Mouse (Mus musculus) hindbrain, embryonic 12.5 days (tissue): ENCODE data around the gene 9930021J03Rik. TPM values are rescaled to one million over a fixed set of nuclear protein-coding genes. Genes with fewer than 3 reads are reported as not detected.

Experiments
- ATAC-seq: fragments of 200-750 bp; cut with Nextera tagmentation; 2 replicates; pipeline ENCODE4 v1.8.0; 2017; ENCODE audit warnings: moderate TSS enrichment; ENCODE audit not compliant: low FRiP score
- H3K27ac ChIP-seq: fragments of 300-500 bp; sonication (generic); 2 replicates; pipeline ENCODE4 v1.5.1; 2016; ENCODE audit warnings: mild to moderate bottlenecking
- H3K27me3 ChIP-seq: fragments of 300-500 bp; sonication (generic); 2 replicates; pipeline ENCODE4 v1.6.1; 2016; ENCODE audit warnings: mild to moderate bottlenecking
- H3K36me3 ChIP-seq: fragments of 300-500 bp; sonication (generic); 2 replicates; pipeline ENCODE4 v1.6.1; 2016; ENCODE audit warnings: mild to moderate bottlenecking
- H3K4me1 ChIP-seq: fragments of 300-500 bp; sonication (generic); 2 replicates; pipeline ENCODE4 v1.6.1; 2016
- H3K4me2 ChIP-seq: fragments of 300-500 bp; sonication (generic); replicated peaks from 2 replicates; pipeline ENCODE4 v1.6.1; 2016; ENCODE audit warnings: mild to moderate bottlenecking
- H3K4me3 ChIP-seq: fragments of 300-500 bp; sonication (generic); 2 replicates; pipeline ENCODE4 v1.5.1; 2016; ENCODE audit warnings: mild to moderate bottlenecking
- H3K9ac ChIP-seq: fragments of 300-500 bp; sonication (generic); 2 replicates; pipeline ENCODE4 v1.6.1; 2016; ENCODE audit warnings: mild to moderate bottlenecking, moderate library complexity
- H3K9me3 ChIP-seq: fragments of 300-500 bp; sonication (generic); replicated peaks from 2 replicates; pipeline ENCODE4 v1.6.1; 2016; ENCODE audit warnings: mild to moderate bottlenecking
- WGBS: fragments of 180-500 bp; shearing (Covaris S2); methylation state at CpG from one replicate; pipeline ENCODE4 v1.1.7; 2016; 5-methylcytosine and 5-hydroxymethylcytosine counted together
- polyA plus RNA-seq: library from polyadenylated mRNA; unstranded; fragments of >200 nt; fragmentation: Nextera tagmentation; extraction: Ambion mirVana; gene quantifications from 2 replicates; pipeline ENCODE4 v1.2.1, GENCODE M21; 2016

Gene 9930021J03Rik
- polyA plus RNA-seq, 1 experiment from 2014 or later, result 8.3 TPM

DNA sequence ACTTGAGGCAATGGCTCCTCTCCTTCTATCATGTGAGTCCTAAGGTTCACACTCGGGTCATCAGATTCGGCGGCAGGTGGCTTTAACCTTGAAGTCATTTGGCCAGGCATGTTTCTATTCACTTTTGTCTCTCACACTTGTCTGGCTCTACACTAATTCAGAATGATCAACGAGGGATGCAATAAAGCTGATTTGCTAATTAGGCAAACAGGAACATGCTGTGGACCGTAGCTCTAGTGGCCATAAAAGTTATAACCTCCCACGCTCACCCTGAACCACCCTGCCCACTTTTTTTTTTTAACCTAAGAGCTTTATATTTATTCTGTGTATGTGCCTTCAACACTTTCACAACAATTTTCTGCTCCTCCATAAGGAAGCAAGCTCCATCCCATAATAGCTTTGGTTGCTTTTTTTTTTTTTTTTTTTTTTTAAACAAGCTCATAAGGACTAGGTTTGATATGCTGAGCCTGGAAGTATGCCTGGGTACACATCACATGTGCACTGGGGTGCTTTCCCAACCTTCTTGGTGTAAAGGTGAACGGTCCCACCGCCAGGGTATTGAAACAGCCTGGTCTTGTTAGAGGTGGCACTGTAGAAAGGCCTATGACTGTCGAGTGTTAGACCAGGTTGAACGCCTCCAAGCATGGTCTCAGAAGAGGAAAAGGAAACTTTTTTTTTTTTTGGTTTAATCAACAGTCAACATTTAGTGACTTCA lies 129.2 kb downstream of the 9930021J03Rik start:
- no peak for ATAC-seq
- 85% methylated on average over 10 of the region's 10 CpGs for WGBS
- H3K9me3 ChIP-seq, result no peaks in the 10 kb centered on the region

DNA sequence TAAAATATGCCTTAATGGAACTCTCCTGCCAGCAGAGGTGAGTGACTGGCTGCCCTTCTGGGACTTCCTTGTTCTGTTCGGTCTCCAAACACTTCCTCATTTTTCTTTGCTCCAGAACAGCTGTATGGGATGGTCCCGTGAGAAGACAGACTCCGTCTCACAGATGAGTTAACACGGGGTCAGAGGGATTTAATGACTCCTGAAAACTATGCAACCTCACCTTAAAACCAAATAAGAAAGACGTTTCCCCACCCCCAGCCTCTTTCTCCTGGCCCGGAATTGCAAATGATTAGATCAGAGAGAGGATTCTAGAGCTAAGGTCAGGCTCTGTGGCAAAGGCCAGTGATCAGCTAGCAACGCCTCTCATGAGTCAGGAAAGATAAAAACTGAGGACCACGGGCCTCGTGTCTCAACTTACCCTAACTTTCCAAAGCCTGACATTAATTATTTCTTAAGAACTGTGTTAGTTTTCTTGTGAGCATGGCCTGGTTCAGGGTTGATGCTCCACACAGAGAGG lies 130.2 kb downstream of the 9930021J03Rik start:
- WGBS, result 72% methylated on average over 9 of the region's 9 CpGs
- Histone ChIP-seq H3K27ac (no peak overlapping the region), H3K4me2 (no peak overlapping the region), H3K36me3 (no peaks in the 10 kb centered on the region), H3K9ac (no peak overlapping the region), H3K27me3 (no peaks in the 10 kb centered on the region), H3K9me3 (no peaks in the 10 kb centered on the region), H3K4me3 (no peak overlapping the region), H3K4me1 (no peaks in the 10 kb centered on the region)
- no peak for ATAC-seq

More for the DNA sequence above, 129.2 kb downstream of the 9930021J03Rik start:
- no peak overlapping the region for H3K4me2 ChIP-seq
- no peaks in the 10 kb centered on the region for H3K36me3 ChIP-seq
- H3K4me3 ChIP-seq, result no peak overlapping the region
- no peaks in the 10 kb centered on the region for H3K4me1 ChIP-seq
- no peak overlapping the region for H3K27ac ChIP-seq
- no peak overlapping the region for H3K9ac ChIP-seq
- no peaks in the 10 kb centered on the region for H3K27me3 ChIP-seq

DNA sequence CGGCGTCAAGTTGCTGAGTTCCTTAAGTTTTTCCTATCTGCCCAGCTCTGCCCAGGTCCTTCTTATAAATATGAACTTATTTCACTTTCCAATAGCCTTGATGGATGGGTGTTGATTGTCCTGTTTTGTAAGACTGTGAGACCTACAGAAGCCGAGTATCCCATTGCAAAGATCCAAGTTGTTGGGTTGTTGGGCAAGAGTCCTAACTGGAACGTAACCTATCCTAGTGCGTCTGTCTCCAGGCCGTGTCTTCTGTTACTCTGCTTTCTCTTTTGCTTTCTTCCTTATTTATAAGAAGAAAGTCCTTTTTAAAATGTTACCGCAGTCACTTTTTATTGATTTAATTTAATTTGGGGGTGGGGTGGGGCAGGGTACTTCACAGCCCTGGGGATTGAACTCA lies 130.8 kb downstream of the 9930021J03Rik start:
- Histone ChIP-seq H3K4me3 (no peak overlapping the region), H3K27ac (no peak overlapping the region), H3K4me1 (no peaks in the 10 kb centered on the region), H3K9me3 (no peaks in the 10 kb centered on the region), H3K27me3 (no peaks in the 10 kb centered on the region), H3K9ac (no peak overlapping the region), H3K36me3 (no peaks in the 10 kb centered on the region), H3K4me2 (no peak overlapping the region)
- WGBS, result 97% methylated on average over 7 of the region's 7 CpGs
- no peak for ATAC-seq

DNA sequence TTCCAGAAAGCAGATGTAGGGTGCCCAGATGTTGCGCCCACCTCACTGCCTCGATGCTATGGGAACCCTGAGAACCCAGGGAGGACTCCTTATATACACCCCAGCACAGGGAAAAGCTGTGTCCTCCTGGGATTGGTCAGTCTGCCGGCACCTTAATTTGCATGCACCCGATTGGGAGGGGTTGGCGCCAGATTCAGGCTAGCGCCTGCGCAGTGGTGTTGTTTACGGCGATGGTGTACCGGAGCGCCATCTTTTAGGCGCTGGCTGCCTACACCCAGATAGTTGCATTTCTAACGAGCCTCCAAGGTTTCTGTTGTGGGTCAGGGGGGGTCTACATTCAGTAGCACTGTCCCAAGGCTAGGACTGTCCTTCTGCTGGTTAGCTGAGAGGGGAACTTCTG lies 133.1 kb downstream of the 9930021J03Rik start:
- no peak overlapping the region for H3K4me2 ChIP-seq
- H3K36me3 ChIP-seq, result no peaks in the 10 kb centered on the region
- no peak overlapping the region for H3K9ac ChIP-seq
- no peak overlapping the region for H3K27ac ChIP-seq
- no peaks in the 10 kb centered on the region for H3K4me1 ChIP-seq
- WGBS, result 96% methylated on average over 13 of the region's 13 CpGs
- no peaks in the 10 kb centered on the region for H3K27me3 ChIP-seq
- no peak for ATAC-seq
- no peak overlapping the region for H3K4me3 ChIP-seq
- no peaks in the 10 kb centered on the region for H3K9me3 ChIP-seq

DNA sequence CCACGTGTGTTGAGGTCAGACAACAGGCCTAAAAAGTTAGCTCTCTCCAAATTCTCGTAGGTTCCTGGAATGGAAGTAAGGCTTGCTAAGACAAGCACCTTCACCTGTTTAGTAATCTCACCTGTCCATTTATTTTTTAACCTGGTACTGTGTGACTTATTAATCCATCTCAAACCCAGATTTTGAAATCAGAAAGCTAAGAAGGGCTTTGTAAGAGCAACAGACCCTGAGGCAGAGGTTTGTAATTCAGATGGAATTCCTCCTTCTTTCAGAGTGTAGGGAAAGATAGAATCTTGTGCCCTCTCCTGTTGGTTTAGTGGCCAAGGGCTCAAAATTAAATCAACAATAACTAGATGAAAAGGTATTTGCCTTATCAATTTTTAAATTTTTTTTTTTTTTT lies 134.6 kb downstream of the 9930021J03Rik start:
- ATAC-seq, result no peak
- no peak overlapping the region for H3K4me3 ChIP-seq
- WGBS, result 88% methylated on average over 2 of the region's 2 CpGs
- H3K9me3 ChIP-seq, result no peaks in the 10 kb centered on the region
- no peaks in the 10 kb centered on the region for H3K36me3 ChIP-seq
- H3K9ac ChIP-seq, result no peak overlapping the region
- H3K4me2 ChIP-seq, result no peak overlapping the region
- H3K27me3 ChIP-seq, result no peaks in the 10 kb centered on the region
- no peaks in the 10 kb centered on the region for H3K4me1 ChIP-seq
- H3K27ac ChIP-seq, result no peak overlapping the region

DNA sequence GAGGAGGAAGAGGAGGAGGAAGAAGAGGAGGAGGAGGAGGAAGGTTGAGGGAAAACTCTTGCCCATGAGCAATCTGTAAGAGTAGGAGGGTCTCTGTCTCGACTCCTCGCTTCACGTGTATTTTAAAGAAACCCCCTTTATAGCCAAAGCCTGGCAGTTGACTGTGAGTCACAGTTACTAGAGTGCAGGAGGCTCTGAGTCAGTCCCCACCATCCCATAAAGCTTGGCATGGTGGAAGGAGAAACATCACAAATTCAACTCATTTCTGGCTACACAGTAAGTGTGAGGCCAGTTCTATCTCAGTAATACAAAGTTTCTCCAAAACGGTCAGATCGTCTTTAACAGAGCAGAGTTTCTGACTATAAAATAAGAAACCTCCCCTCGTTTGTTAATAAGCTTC lies 135.5 kb downstream of the 9930021J03Rik start:
- 89% methylated on average over 6 of the region's 6 CpGs for WGBS
- H3K4me2 ChIP-seq, result no peak overlapping the region
- no peaks in the 10 kb centered on the region for H3K9me3 ChIP-seq
- no peaks in the 10 kb centered on the region for H3K4me1 ChIP-seq
- H3K36me3 ChIP-seq, result no peaks in the 10 kb centered on the region
- no peak overlapping the region for H3K9ac ChIP-seq
- ATAC-seq, result no peak
- no peak overlapping the region for H3K4me3 ChIP-seq
- no peaks in the 10 kb centered on the region for H3K27me3 ChIP-seq
- no peak overlapping the region for H3K27ac ChIP-seq

DNA sequence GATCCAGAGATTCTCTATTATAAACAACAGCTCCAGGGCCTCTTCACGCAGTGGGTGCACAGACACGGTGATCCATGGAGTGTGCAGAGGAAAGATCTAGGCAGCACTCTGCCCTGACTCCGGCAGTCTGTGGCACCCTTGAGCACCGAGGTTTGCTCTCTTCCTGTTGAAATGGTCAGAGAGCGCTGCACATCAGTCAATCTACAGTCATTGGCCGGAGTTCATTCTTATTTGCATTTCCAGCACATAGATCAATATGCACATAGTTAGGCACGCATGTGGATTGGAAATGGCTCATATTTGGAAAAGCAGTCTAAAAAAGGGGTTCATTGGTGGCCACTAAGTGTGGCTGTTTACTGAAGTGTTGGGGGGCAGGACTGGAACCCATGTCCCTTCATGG lies 137.7 kb downstream of the 9930021J03Rik start:
- H3K27me3 ChIP-seq, result no peaks in the 10 kb centered on the region
- no peak for ATAC-seq
- no peak overlapping the region for H3K27ac ChIP-seq
- H3K4me1 ChIP-seq, result no peaks in the 10 kb centered on the region
- no peak overlapping the region for H3K9ac ChIP-seq
- no peak overlapping the region for H3K4me2 ChIP-seq
- H3K4me3 ChIP-seq, result no peak overlapping the region
- 88% methylated on average over 7 of the region's 7 CpGs for WGBS
- no peaks in the 10 kb centered on the region for H3K9me3 ChIP-seq
- H3K36me3 ChIP-seq, result no peaks in the 10 kb centered on the region

DNA sequence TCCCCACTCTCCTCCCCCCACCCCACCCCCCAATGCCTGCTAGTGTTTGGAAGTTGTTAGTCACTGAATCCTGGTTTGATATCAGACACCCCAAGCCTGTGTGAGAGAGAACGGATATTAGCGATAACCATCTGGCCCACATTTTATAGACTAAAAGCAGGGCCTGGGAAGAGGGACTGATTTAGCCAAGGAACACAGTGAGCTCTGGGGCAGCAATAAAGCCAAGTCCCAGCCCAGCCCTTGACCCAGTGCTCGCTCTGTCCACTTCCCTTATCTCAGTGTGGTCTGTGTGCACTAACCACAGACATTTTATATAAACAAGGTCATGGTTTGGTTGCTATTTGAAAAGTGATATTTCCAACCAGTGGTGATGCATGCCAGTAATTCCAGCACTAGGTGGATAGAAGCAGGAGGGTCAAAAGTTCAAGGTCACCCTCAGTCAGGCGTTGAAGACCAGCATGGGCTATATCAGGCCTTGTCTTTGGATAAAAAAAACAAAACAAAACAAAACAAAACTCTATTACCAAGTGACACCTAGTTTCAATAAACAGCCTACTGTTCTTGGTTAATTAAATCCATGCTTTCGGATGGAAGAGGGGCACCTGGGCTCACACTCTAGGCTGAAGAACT lies 138.7 kb downstream of the 9930021J03Rik start:
- Histone ChIP-seq H3K9ac (no peak overlapping the region), H3K4me1 (no peaks in the 10 kb centered on the region), H3K36me3 (no peaks in the 10 kb centered on the region), H3K27ac (no peak overlapping the region), H3K4me3 (no peak overlapping the region), H3K9me3 (no peaks in the 10 kb centered on the region), H3K4me2 (no peak overlapping the region), H3K27me3 (no peaks in the 10 kb centered on the region)
- ATAC-seq, result no peak
- WGBS, result 74% methylated on average over 5 of the region's 5 CpGs

DNA sequence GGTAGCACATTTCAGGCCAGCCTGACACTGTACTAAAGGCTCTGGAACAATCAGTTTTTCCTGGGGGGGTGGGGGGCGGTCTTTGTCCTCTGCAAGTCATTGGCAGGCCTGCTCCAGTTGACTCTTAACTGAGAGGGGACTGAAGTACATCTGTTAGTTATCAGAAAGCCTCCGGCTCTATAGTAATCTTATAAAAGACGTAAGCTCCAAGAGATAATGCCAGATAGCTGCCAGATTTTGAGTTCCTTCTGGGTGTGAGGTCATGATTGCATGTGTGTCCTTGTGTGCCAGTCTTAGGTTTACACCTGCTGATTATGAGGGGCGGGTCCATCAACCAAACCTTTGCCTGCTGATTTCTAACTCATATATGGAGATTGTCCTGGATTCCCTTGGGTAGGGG lies 139.6 kb downstream of the 9930021J03Rik start:
- Histone ChIP-seq H3K9ac (no peak overlapping the region), H3K27ac (no peak overlapping the region), H3K4me1 (no peaks in the 10 kb centered on the region), H3K9me3 (no peaks in the 10 kb centered on the region), H3K36me3 (no peaks in the 10 kb centered on the region), H3K4me3 (no peak overlapping the region), H3K4me2 (no peak overlapping the region), H3K27me3 (no peaks in the 10 kb centered on the region)
- 88% methylated on average over 4 of the region's 4 CpGs for WGBS
- no peak for ATAC-seq

DNA sequence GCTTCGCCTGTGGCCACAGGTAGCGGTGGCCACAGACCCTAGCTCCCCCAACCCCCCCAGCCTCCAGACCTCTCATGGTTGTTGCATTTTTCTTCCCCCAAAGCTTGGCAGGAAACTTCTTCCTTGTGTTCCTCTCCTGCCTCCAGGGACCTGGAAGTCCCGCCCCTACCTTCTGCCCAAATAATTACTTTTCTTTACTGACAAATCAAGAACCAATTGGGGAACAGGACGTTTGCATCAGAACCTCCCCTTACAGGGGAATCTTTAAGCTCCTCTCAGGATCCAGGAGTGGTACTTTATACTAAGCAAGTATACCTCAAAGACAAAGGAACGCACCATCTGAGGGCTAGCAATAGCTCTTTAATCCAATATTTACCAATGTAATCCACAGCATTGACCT lies 140.9 kb downstream of the 9930021J03Rik start:
- H3K9me3 ChIP-seq, result no peaks in the 10 kb centered on the region
- ATAC-seq, result no peak
- H3K4me1 ChIP-seq, result no peaks in the 10 kb centered on the region
- no peak overlapping the region for H3K4me3 ChIP-seq
- no peaks in the 10 kb centered on the region for H3K27me3 ChIP-seq
- H3K4me2 ChIP-seq, result no peak overlapping the region
- H3K36me3 ChIP-seq, result no peaks in the 10 kb centered on the region
- no peak overlapping the region for H3K9ac ChIP-seq
- no peak overlapping the region for H3K27ac ChIP-seq
- 81% methylated on average over 5 of the region's 5 CpGs for WGBS

Other genes starting within 250 kb of the 9930021J03Rik start
- gene Ermp1, start 157.6 kb downstream of the 9930021J03Rik start, polyA plus RNA-seq, result 17.6 and 18.5 TPM in 2 replicates
- not detected in 2 replicates for gene Mlana, start 108.2 kb downstream of the 9930021J03Rik start, polyA plus RNA-seq
- 41.8 and 45.9 TPM in 2 replicates for gene Ranbp6, start 7.0 kb upstream of the 9930021J03Rik start, polyA plus RNA-seq
- gene Il33, start 119.1 kb upstream of the 9930021J03Rik start, polyA plus RNA-seq, result 1.7 and 1.8 TPM in 2 replicates
- gene Trpd52l3, start 197.8 kb upstream of the 9930021J03Rik start, polyA plus RNA-seq, result not detected in 2 replicates
- 83.7 and 92.6 TPM in 2 replicates for gene Uhrf2, start 224.5 kb upstream of the 9930021J03Rik start, polyA plus RNA-seq